Mouse (Mus musculus) erythroblast, embryonic 14.5 days (primary cell): ENCODE measurements around the gene Slc25a20.

Experiments used
- GATA1 ChIP-seq: IDR thresholded peaks from 2 replicates; pipeline ENCODE4 v1.6.1; 2012; ENCODE audit warnings: low read length, inconsistent platforms, mixed read lengths
- TAL1 ChIP-seq: IDR thresholded peaks from 3 replicates; pipeline ENCODE4 v1.6.1; 2012; ENCODE audit warnings: low read length, inconsistent platforms, mixed read lengths

DNA sequence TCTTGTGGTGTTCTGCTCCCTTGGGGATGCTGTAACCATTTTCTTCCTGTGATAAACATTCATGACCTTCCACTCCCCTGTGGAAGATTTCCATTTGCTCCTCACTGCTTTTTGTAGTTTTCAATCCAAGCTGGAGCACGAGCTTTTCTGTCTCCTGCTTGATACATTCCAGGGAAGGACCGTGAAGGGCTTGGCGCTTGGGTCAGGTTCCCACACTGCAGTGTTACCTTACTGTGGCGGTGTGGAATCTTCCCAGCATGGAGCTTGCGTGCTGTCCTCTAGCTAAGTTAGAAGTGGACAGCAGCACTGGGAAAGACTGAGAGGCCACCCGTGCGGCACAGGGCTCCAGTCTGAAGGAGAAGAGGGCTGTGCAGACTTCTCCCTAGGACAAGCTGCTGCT, 42.7 kb downstream of the Slc25a20 start:
- no peak for TF ChIP-seq GATA1
- TF ChIP-seq TAL1 = no peak
